Mouse (Mus musculus) liver, postnatal 0 days (tissue): ENCODE measurements at regions not wholly inside any gene's neighbourhood (a gene's known extent, or its start where the extent isn't known, plus 50 kb on each side); places are given as distances from the start of the nearest gene placed in this dataset.
"Not testable (repeated sequence)": the region's sequence is repeated elsewhere in the genome, so short reads cannot be mapped to it uniquely, and the experiment has no call there.

Experiments used
- ATAC-seq: fragments of 200-750 bp; cut with Nextera tagmentation; 2 replicates; pipeline ENCODE4 v1.8.0; 2017; ENCODE audit warnings: mild to moderate bottlenecking, moderate library complexity
- DNase-seq: peaks from one replicate; pipeline ENCODE4 v3.0.0-alpha.2; 2016
- H3K27ac ChIP-seq: fragments of 300-500 bp; sonication (generic); 2 replicates; pipeline ENCODE4 v1.5.1; 2014; ENCODE audit warnings: antibody characterized with exemption, moderate library complexity, mild to moderate bottlenecking, low read depth
- H3K27me3 ChIP-seq: fragments of 300-500 bp; sonication (generic); 2 replicates; pipeline ENCODE4 v1.6.1; 2014; ENCODE audit warnings: low read length, control low read depth, mixed read lengths; ENCODE audit not compliant: insufficient read depth
- H3K36me3 ChIP-seq: fragments of 300-500 bp; sonication (generic); replicated peaks from 2 replicates; pipeline ENCODE4 v1.6.1; 2014; ENCODE audit warnings: mild to moderate bottlenecking, control low read depth, low read length, moderate library complexity, mixed read lengths; ENCODE audit not compliant: insufficient read depth
- H3K4me1 ChIP-seq: fragments of 300-500 bp; sonication (generic); 2 replicates; pipeline ENCODE4 v1.6.1; 2014; ENCODE audit warnings: antibody characterized with exemption, mild to moderate bottlenecking, control low read depth; ENCODE audit not compliant: insufficient read depth
- H3K4me2 ChIP-seq: fragments of 300-500 bp; sonication (generic); 2 replicates; pipeline ENCODE4 v1.6.1; 2014; ENCODE audit warnings: low read depth, mild to moderate bottlenecking, low read length, moderate library complexity, mixed read lengths
- H3K4me3 ChIP-seq: fragments of 300-500 bp; sonication (generic); 2 replicates; pipeline ENCODE4 v1.5.1; 2014; ENCODE audit warnings: low read depth, low read length
- H3K9ac ChIP-seq: fragments of 300-500 bp; sonication (generic); replicated peaks from 2 replicates; pipeline ENCODE4 v1.6.1; 2014; ENCODE audit warnings: mild to moderate bottlenecking, moderate library complexity
- H3K9me3 ChIP-seq: fragments of 300-500 bp; sonication (generic); 2 replicates; pipeline ENCODE4 v1.6.1; 2016; ENCODE audit warnings: mild to moderate bottlenecking, control low read depth, low read length, mixed read lengths
- CTCF ChIP-seq: sonication (generic); IDR thresholded peaks from 2 replicates; pipeline ENCODE4 v1.5.1; 2016; ENCODE audit warnings: antibody characterized with exemption, low read depth
- EP300 ChIP-seq: IDR thresholded peaks from 2 replicates; pipeline ENCODE4 v1.6.1; 2016; ENCODE audit warnings: antibody characterized with exemption, low read depth, mild to moderate bottlenecking
- WGBS: fragments of 180-500 bp; shearing (Covaris S2); extraction: QIAGEN DNeasy Blood & Tissue Kit; methylation state at CpG from one replicate; pipeline ENCODE4 v1.1.7; 2014; ENCODE audit not compliant: insufficient replicate concordance; 5-methylcytosine and 5-hydroxymethylcytosine counted together

DNA sequence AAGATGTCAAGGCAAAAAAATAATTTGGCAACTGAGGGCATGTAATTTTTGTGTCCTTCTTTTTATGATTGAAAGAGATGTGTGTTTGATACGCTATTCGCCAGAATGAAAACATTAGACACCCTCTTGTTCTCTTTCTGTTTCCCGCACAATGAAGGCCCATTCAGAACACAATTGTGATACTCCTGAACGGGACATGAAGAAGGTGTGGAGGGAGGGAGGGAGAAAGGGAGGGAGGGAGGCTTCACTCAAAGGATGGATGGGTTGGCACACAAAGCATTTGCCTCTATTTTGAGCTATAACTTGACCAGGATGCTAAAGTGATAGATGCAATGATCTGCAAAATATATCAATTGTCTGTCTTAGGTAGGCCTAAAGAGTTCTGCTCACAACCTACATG lies 132.0 kb upstream of the Kiz start:
- ATAC-seq = no peak
- Histone ChIP-seq H3K27me3 (no peaks in the 10 kb centered on the region), H3K4me3 (no peak overlapping the region), H3K9me3 (no peaks in the 10 kb centered on the region), H3K27ac (no peak overlapping the region), H3K4me2 (no peak overlapping the region), H3K9ac (no peak overlapping the region), H3K4me1 (no peaks in the 10 kb centered on the region), H3K36me3 (no peaks in the 10 kb centered on the region)
- 76% methylated on average over 4 of the region's 4 CpGs for WGBS
- TF ChIP-seq EP300 (no peak), CTCF (no peak)
- DNase-seq = no peak

DNA sequence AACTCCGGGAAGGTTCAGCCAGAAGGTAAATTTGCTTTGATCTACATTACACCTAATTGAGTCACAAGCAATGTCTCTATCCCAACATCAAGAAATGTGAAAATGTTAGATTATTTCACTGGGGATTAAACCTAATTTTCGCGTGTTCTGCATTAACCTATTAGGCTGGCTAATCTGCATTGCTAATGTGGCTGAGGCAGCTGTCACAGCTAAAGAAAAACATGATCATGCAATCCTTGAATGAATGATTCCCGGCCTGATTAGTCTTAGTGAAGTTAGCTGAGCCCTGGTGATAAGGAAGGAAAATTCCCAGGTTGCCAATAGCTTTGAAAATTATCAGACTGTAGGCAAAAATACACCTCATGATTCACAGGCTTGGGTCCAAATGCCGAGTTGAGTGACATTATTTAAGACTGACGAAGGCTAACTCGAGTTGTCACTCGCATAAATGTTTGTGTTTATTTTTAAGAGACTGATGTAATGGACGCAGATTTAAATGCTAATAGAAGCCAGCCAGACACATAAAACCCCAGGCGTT lies 131.5 kb upstream of the Kiz start:
- ATAC-seq (no peak), DNase-seq (no peak)
- Histone ChIP-seq H3K9me3 (no peaks in the 10 kb centered on the region), H3K36me3 (no peaks in the 10 kb centered on the region), H3K27ac (no peak overlapping the region), H3K4me3 (no peak overlapping the region), H3K4me1 (no peaks in the 10 kb centered on the region), H3K4me2 (no peak overlapping the region), H3K27me3 (no peaks in the 10 kb centered on the region), H3K9ac (no peak overlapping the region)
- TF ChIP-seq CTCF (no peak), EP300 (no peak)
- WGBS = 58% methylated on average over 10 of the region's 10 CpGs

DNA sequence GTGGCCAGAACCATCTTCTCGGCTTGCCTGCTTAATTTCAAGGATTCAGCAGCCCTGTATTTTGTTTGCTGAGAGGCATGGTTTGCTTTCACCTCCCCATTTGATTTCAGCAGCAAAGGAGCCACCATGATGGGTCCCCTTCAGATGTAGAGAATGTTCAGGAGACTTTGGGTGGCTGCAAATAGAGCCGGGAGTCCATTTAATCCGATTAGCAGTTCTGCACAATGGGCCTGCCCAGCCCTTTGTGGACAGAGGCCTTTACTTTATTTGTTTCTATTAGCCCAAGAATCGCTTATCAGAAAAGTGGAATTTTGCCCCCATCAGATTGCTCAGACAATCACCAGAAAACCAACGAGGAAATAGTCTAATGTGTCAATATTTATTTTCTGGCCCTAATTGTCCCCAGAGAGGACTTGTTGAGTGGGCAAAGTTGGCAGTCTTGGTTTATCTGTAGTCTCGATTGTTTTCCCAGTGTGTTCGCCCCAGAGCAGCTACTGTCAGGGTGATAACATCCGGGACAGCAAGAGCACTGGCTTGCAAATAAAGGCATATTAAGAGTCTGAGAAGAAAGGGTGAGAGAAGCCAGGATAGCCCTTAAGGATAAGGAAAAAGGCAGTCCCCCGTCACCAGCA lies 130.6 kb upstream of the Kiz start:
- H3K36me3 ChIP-seq = no peaks in the 10 kb centered on the region
- TF ChIP-seq EP300 = no peak
- TF ChIP-seq CTCF = no peak
- no peak for DNase-seq
- H3K4me2 ChIP-seq = no peak overlapping the region
- H3K4me1 ChIP-seq = no peaks in the 10 kb centered on the region
- no peak for ATAC-seq
- H3K27ac ChIP-seq = no peak overlapping the region
- H3K9ac ChIP-seq = no peak overlapping the region
- H3K9me3 ChIP-seq = no peaks in the 10 kb centered on the region
- H3K4me3 ChIP-seq = no peak overlapping the region
- WGBS = 45% methylated on average over 9 of the region's 9 CpGs
- no peaks in the 10 kb centered on the region for H3K27me3 ChIP-seq

DNA sequence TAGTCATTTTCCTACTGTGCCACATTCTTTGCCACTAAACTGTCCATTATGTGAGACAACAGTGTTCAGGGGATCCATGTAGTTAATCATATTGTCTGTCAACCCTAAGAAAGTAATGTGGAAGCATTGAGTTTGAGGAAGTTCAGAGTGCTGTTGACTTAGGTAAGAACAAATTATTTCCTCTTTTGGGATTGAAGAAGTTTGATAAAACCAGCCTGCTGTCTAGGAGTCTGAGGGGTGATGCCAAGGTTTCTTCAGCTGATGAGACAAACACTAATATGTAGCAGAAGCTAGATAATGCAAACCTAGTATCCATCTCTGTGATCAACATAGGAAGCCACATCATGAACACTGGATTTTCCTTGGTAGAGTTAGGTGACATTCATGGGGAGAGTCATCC lies 127.0 kb upstream of the Kiz start:
- H3K4me3 ChIP-seq = no peak overlapping the region
- no peaks in the 10 kb centered on the region for H3K9me3 ChIP-seq
- no peak overlapping the region for H3K27ac ChIP-seq
- no peaks in the 10 kb centered on the region for H3K4me1 ChIP-seq
- no peak overlapping the region for H3K9ac ChIP-seq
- TF ChIP-seq EP300 (no peak), CTCF (no peak)
- no peaks in the 10 kb centered on the region for H3K36me3 ChIP-seq
- no peak overlapping the region for H3K4me2 ChIP-seq
- no peaks in the 10 kb centered on the region for H3K27me3 ChIP-seq
- DNase-seq (no peak), ATAC-seq (no peak)

DNA sequence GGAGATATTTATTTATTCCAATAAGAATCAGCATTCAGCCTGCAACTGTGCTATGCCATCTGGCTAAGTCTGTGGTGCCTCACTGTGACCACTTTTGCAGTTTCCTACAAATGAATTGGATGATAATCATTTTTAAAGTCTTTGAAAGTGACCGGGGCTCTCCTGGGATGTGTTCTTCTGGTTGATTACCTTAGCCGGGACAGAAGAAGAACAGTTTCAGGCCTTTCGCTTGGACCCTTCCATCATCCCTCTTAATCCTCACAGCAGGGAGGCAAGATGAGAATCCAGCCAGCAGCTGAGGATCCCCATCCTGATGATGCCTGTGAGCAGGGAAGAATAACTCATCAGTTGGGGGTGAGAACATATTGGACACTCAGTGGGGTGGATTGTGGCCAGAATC lies 124.6 kb upstream of the Kiz start:
- H3K36me3 ChIP-seq = no peaks in the 10 kb centered on the region
- TF ChIP-seq CTCF (no peak), EP300 (no peak)

GRCm38 (mm10) chr2:146732891-146733290 lies 122.8 kb upstream of the Kiz start:
- H3K27me3 ChIP-seq, H3K27ac ChIP-seq, H3K36me3 ChIP-seq, DNase-seq, H3K4me1 ChIP-seq, H3K4me2 ChIP-seq, H3K9ac ChIP-seq, H3K4me3 ChIP-seq, ATAC-seq, H3K9me3 ChIP-seq: not testable (repeated sequence)
- WGBS = 37% methylated on average over 2 of the region's 2 CpGs

More for the DNA sequence above, 124.6 kb upstream of the Kiz start:
- no peaks in the 10 kb centered on the region for H3K9me3 ChIP-seq
- H3K4me3 ChIP-seq = no peak overlapping the region
- H3K9ac ChIP-seq = no peak overlapping the region
- ATAC-seq (no peak), DNase-seq (no peak)
- 84% methylated on average over 3 of the region's 3 CpGs for WGBS
- H3K4me2 ChIP-seq = no peak overlapping the region
- no peaks in the 10 kb centered on the region for H3K27me3 ChIP-seq
- H3K4me1 ChIP-seq = no peaks in the 10 kb centered on the region
- H3K27ac ChIP-seq = no peak overlapping the region

- 86% methylated on average over 2 of the region's 2 CpGs for WGBS
Observed at GRCm38 (mm10) chr2:146744396-146744795, 111.3 kb upstream of the Kiz start.

More at GRCm38 (mm10) chr2:146744396-146744795, 111.3 kb upstream of the Kiz start:
- no peaks in the 10 kb centered on the region for H3K4me1 ChIP-seq
- TF ChIP-seq EP300 (no peak), CTCF (no peak)
- H3K27ac ChIP-seq = no peak overlapping the region
- H3K4me2 ChIP-seq = no peak overlapping the region
- no peak overlapping the region for H3K4me3 ChIP-seq
- ATAC-seq (no peak), DNase-seq (no peak)
- H3K9me3 ChIP-seq = no peaks in the 10 kb centered on the region
- H3K9ac ChIP-seq = no peak overlapping the region
- no peaks in the 10 kb centered on the region for H3K36me3 ChIP-seq
- H3K27me3 ChIP-seq = no peaks in the 10 kb centered on the region
